Mouse (Mus musculus) cerebellum, postnatal 10 days (tissue): ENCODE data around the gene Slc7a8.

Source experiments
- DNase-seq, 2 experiments: peaks; one replicate each; pipeline ENCODE4 v3.0.0; 2021; ENCODE audit warnings: mixed read lengths in 2 of 2

The Slc7a8 gene

GRCm38 (mm10) chr14:54735221-54735620 is 46.5 kb downstream of the Slc7a8 start:
- no peak for DNase-seq

GRCm38 (mm10) chr14:54734004-54734403 is 47.7 kb downstream of the Slc7a8 start:
- DNase-seq = no peak

- DNase-seq = no peak
Observed at GRCm38 (mm10) chr14:54732206-54732605, 49.5 kb downstream of the Slc7a8 start.

GRCm38 (mm10) chr14:54730305-54730704 is 51.4 kb downstream of the Slc7a8 start:
- DNase-seq = peak; percentile 68 to 72

GRCm38 (mm10) chr14:54728823-54729653 is 52.7 kb downstream of the Slc7a8 start:
- peak; percentile 72 to 74 for DNase-seq

DNA sequence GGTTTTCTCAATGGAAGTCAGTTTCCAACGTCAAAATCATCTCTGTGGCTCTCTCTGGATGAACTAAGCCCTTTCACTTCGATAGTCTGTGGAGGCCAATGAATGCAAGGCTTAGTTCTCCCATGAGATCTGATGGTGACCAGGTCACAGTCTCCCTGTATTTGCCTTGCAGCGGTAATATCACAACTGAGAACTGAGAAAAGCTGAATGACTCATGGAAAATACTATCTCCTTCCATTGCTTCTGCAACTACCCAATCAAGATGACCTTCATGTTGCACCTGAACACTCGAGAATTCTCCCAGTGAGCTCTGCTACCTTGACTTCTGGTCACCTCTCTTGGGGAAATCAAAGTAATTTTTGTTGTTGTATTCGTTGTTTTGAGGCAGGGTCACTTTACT is 54.2 kb downstream of the Slc7a8 start:
- DNase-seq = no peak

DNA sequence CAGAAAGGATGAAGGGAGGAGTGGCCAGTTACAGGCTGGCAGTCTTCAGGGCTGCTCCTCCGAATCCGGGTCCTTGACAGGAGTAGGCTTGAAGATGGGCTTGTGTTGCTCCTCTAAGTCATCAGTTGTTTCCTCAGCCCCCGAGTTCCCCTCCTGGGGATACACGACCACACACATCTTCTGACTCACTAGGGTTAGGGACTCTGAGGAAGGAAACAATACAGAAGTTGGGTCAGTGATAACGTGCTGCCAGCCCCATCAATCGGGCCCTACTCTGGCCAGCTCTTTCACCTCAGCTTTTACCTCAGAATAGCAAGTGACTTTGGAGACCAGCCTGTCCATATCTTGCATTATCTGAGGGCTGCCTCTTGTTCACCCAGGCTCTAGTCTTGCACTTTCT is 57.7 kb downstream of the Slc7a8 start:
- no peak for DNase-seq

- DNase-seq = peak; percentile 66 to 76
Observed at GRCm38 (mm10) chr14:54721711-54722110, 60.0 kb downstream of the Slc7a8 start.

DNA sequence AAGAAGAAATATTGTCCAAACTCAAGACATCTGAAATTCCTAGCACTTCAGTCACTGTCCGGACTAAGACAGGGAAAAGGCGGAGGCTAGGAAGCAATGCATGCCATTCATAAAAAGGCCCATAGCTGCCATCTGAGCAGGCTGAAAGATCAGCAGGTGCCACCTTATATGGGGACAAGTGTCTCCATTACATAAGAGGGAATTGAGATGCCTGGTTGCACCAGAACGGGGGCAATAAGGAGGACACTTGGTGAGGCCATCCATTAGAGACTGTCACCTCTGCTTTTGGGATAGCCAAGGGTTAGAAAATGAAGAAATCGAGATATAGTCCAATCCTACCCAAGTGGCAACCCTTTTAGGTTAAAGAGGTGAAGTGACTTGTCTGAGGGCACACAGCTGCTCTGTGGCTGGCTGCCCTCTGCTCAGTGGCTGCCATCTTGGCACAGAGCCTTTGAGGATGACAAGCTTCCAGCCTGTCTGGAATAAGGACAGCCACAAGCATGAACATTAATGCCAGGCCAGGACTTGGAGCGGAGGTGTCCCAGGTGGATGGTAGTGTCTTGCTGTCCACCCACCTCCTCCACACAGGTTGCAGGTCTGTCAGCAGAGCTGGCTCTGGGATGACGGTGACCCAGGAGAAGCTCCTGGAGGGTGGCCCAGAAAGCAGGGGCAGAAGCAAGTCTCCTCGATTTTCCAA is 60.9 kb downstream of the Slc7a8 start:
- peak; percentile 84 to 86 for DNase-seq

GRCm38 (mm10) chr14:54720041-54720440 is 61.7 kb downstream of the Slc7a8 start:
- DNase-seq = no peak

- DNase-seq = no peak
Observed at GRCm38 (mm10) chr14:54715402-54715801, 66.3 kb downstream of the Slc7a8 start.

DNA sequence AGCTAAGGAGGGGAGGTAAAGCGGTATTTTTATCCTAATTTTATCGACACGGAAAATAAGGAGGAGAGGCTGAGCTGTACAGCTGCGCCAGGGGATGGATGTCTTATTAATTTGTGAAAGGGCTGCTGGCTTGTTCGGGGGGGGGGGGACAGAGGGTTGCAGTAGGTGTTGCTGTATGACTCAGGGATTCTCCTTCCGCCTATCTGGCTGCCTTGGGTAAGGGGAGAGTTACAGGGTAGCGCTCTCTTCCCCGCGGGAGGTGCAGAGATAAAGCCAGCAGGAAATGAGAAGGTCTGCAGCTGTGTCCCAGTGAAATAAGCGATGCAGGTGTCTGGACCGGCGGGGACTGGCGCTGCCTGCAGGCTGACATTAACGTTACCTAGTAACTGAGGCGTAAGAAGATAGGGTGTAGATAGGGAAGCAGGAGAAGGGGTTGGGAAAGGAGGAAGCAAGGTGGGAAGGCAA is 67.1 kb downstream of the Slc7a8 start:
- DNase-seq = peak; percentile 51 to 57

GRCm38 (mm10) chr14:54714121-54714520 is 67.6 kb downstream of the Slc7a8 start:
- DNase-seq = peak; percentile 83 to 89

DNA sequence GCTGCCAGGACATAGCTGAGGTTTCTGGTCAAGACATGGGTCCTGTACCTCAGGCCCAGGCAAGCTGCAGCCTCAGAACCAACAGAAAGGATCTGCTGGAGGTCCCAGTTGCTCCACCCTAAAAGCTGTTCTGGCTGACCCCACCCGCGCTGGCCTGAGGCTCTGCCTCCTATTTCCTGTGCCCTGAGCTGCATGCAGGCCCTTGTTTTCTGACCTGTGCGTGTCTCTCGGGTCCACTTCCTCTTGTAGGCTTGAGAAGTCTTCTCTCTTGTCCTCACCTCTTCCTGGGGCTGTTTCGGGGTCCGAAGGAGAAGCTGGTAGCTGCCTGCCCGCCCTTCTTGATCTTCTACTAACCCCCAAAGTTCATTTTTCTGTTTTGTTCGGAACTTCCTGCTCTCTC is 68.9 kb downstream of the Slc7a8 start:
- no peak for DNase-seq

DNA sequence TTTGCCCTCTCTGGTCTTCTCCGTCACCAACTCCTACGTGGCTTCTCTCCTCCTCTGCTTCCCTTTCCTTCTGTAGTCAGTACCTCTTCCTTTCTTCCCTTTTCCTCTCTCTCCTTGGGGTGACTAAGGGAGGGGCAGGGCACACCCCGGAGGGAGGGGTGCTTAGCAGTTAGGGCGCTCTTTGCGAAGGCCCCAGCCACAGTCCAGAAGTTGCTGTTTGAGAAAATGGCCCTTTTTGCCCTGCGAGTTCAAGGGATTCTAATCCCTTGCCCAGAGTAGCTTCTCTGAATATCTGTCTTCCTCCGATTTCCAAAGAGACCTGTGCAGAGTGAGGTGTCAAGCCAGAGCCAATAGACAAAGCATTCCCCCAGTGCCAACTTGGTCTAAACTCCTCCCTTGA is 69.7 kb downstream of the Slc7a8 start, which contains the start of gene Cebpe:
Gene Cebpe, minus strand, starts transcription at position 101 of the 400 bp plus-strand sequence.
- no peak for DNase-seq

- no peak for DNase-seq
Observed at GRCm38 (mm10) chr14:54709054-54709453, 72.7 kb downstream of the Slc7a8 start.

- no peak for DNase-seq
Observed at GRCm38 (mm10) chr14:54706589-54707320, 75.0 kb downstream of the Slc7a8 start.

DNA sequence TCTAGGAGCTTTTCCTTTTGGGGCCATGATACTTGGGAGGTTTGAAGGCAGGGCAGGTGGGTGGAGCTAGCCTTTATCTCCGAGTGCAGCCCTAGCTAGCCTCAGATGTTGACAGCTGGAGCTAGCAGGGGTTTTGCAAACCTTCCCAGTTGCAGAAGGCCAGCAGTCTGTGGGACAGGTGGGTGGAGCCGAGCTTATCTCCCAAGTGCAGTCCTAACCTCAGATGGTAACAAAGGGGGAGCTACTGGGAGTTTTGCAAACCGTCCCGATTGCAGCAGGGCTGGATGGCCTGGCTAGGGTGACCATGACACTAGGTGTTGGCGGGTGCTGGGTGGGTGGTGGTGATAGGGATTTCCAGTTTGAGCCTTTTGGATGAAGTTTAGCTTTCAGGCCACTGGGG is 75.9 kb downstream of the Slc7a8 start:
- no peak for DNase-seq

DNA sequence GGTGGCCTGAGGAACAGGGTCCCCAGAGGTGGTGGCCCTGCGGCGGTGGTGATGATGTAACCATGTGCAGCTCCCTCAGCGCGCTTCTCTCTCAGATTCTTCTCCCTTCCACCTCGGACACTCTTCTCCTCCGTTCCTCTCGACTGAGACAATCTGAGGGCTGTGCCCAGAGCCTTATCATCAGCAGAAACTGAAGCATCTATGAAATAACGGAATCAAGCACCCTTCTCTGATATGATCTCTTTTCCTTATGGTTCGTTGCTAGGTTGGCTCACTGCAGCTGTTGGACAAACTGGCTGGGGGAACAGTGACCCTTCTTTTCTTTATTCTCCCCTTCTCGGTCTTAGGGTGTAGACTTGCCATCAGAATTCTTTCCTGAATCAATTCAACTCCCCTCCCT is 78.5 kb downstream of the Slc7a8 start:
- DNase-seq = no peak

- DNase-seq = peak; percentile 92 to 94
Observed at GRCm38 (mm10) chr14:54701298-54701697, 80.4 kb downstream of the Slc7a8 start.

DNA sequence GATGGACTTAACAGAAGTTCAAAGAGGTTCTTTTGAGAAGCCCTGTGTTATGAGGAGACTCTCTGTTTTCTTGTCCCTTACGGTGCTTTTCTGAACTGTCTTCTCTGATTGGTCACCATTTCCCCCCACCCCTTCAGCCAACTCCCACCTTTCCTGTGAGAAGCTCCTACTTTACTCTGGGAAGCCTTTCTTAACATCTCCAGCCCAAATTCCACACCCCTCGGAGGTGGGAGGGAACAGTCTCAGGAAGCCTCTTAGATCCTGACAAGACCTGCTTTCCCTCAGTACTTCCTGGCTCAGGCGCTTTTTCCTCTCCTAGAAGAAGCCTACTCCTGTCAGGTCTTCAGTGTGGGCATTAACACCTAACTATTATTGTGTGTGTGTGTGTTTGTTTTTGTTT is 82.2 kb downstream of the Slc7a8 start:
- no peak for DNase-seq

- no peak for DNase-seq
Observed at GRCm38 (mm10) chr14:54698733-54699132, 83.0 kb downstream of the Slc7a8 start, which contains the start of gene Gm29776. TSS of gene Gm29776 (minus strand) at chr14:54698833.

- no peak for DNase-seq
Observed at GRCm38 (mm10) chr14:54696752-54697151, 85.0 kb downstream of the Slc7a8 start.
